8 mouse cellular contexts compared by ENCODE assay signal in genomic region chr17:24454218-24454755, GRCm38 (mm10). TPM values are rescaled to one million over a fixed set of nuclear protein-coding genes. Genes with fewer than 3 reads are reported as not detected.
DNase-seq lines count a peak whose midpoint lies in the region; ATAC-seq and TF ChIP-seq lines count a peak whose summit lies in the region.

No protein-coding gene starts in this region.

- no peak for TF ChIP-seq CTCF in heart, postnatal 0 days (IDR thresholded peaks at IDR 0.05; ENCODE audit: low read depth)
- no peak for TF ChIP-seq CTCF in MEL (IDR thresholded peaks at IDR 0.05 in 2 of 3, conservative IDR thresholded peaks at IDR 0.05 in 1 of 3; ENCODE audit: control insufficient read depth in 1 of 3, insufficient read depth in 1 of 3, low read depth in 2 of 3, low read length in 3 of 3, poor library complexity in 1 of 3, severe bottlenecking in 1 of 3)

- ATAC-seq in heart, postnatal 0 days (ENCODE audit: insufficient read depth, low read depth): no peak
- no peak; the same call in 1 of the 2 replicates for ATAC-seq in hindbrain, embryonic 11.5 days (ENCODE audit: low FRiP score)
- ATAC-seq in midbrain, embryonic 12.5 days (ENCODE audit: low FRiP score, low read depth): no peak

- DNase-seq in heart, postnatal 0 days (ENCODE audit: low spot score): no peak
- no peak for DNase-seq in heart, adult 8-10 months (ENCODE audit: low spot score)
- no peak for DNase-seq in MEL (ENCODE audit: low read depth, low spot score)
- DNase-seq in hindbrain, embryonic 11.5 days (ENCODE audit: low spot score): no peak
- no peak for DNase-seq in embryo, embryonic 11 days
- no peak for DNase-seq in kidney, postnatal 14 days
- DNase-seq in retina, postnatal 1 day: no peak

- peak overlapping the region; percentile 97 for H3K27ac ChIP-seq in heart, postnatal 0 days (ENCODE audit: low read depth)
- peak overlapping the region; percentile 91 for H3K27ac ChIP-seq in MEL (ENCODE audit: control insufficient read depth, low read depth, low read length)
- peak overlapping the region; percentile 86 for H3K27ac ChIP-seq in hindbrain, embryonic 11.5 days (ENCODE audit: low read depth, low read length)
- peak overlapping the region; percentile 90 for H3K27ac ChIP-seq in midbrain, embryonic 12.5 days (replicated peaks)

- no peak; a peak in 1 of 4 replicates for TF ChIP-seq POLR2A in MEL (IDR thresholded peaks at IDR 0.05; ENCODE audit: control insufficient read depth in 1 of 2, insufficient read depth in 1 of 2, low read depth in 1 of 2, low read length in 2 of 2, poor library complexity in 1 of 2)

- no peaks in the 10 kb centered on the region for H3K27me3 ChIP-seq in heart, postnatal 0 days (ENCODE audit: control insufficient read depth, insufficient read depth, low read length)
- H3K27me3 ChIP-seq in MEL (ENCODE audit: control insufficient read depth in 1 of 2, insufficient read depth in 2 of 2, low read length in 2 of 2): no peaks in the 10 kb centered on the region
- H3K27me3 ChIP-seq in hindbrain, embryonic 11.5 days (ENCODE audit: control insufficient read depth, insufficient read depth, low read length): no peaks in the 10 kb centered on the region
- H3K27me3 ChIP-seq in midbrain, embryonic 12.5 days: no peaks in the 10 kb centered on the region

- peaks cover 21% of the 10 kb centered on the region for H3K36me3 ChIP-seq in heart, postnatal 0 days (replicated peaks; ENCODE audit: control insufficient read depth, insufficient read depth, low read length)
- H3K36me3 ChIP-seq in MEL (ENCODE audit: control insufficient read depth in 1 of 2, insufficient read depth in 2 of 2, low read length in 2 of 2): peaks cover 0 to 17% of the 10 kb centered on the region in 2 experiments
- no peaks in the 10 kb centered on the region for H3K36me3 ChIP-seq in hindbrain, embryonic 11.5 days (ENCODE audit: control insufficient read depth, insufficient read depth, low read length)
- H3K36me3 ChIP-seq in midbrain, embryonic 12.5 days: peaks cover 22% of the 10 kb centered on the region

- no peak for TF ChIP-seq EP300 in heart, postnatal 0 days (IDR thresholded peaks at IDR 0.05; ENCODE audit: low read depth)
- TF ChIP-seq EP300 in MEL (IDR thresholded peaks at IDR 0.05; ENCODE audit: low read depth in 1 of 2, low read length in 2 of 2): no peak

- no peak for TF ChIP-seq RAD21 in MEL (IDR thresholded peaks at IDR 0.05; ENCODE audit: low read depth, low read length)

- peak overlapping the region; percentile 85 for H3K4me3 ChIP-seq in heart, postnatal 0 days (ENCODE audit: low read depth, low read length)
- H3K4me3 ChIP-seq in MEL (ENCODE audit: control insufficient read depth in 1 of 2, insufficient read depth in 1 of 2, low read depth in 2 of 2, low read length in 2 of 2): peak overlapping the region; percentile 59 to 90
- H3K4me3 ChIP-seq in hindbrain, embryonic 11.5 days (ENCODE audit: low read depth, low read length): peak overlapping the region; percentile 90
- peak overlapping the region; percentile 83 for H3K4me3 ChIP-seq in midbrain, embryonic 12.5 days

- H3K4me2 ChIP-seq in heart, postnatal 0 days (ENCODE audit: low read depth, low read length): peak overlapping the region; percentile 69
- H3K4me2 ChIP-seq in hindbrain, embryonic 11.5 days (replicated peaks; ENCODE audit: low read depth, low read length): peak overlapping the region; percentile 80
- peak overlapping the region; percentile 67 for H3K4me2 ChIP-seq in midbrain, embryonic 12.5 days (replicated peaks)

- WGBS in heart, postnatal 0 days: 4% methylated on average over 14 of the region's 14 CpGs
- 13% methylated on average over 14 of the region's 14 CpGs for WGBS in hindbrain, embryonic 11.5 days
- WGBS in midbrain, embryonic 12.5 days: 10% methylated on average over 14 of the region's 14 CpGs

- peaks cover 18% of the 10 kb centered on the region for H3K79me2 ChIP-seq in MEL (ENCODE audit: control insufficient read depth, insufficient read depth, low read length, poor library complexity)

- H3K9ac ChIP-seq in heart, postnatal 0 days (replicated peaks; ENCODE audit: low read depth, low read length): peak overlapping the region; percentile 93
- H3K9ac ChIP-seq in MEL (ENCODE audit: control insufficient read depth, low read depth, low read length, poor library complexity, severe bottlenecking): peak overlapping the region; percentile 68
- peak overlapping the region; percentile 90 for H3K9ac ChIP-seq in hindbrain, embryonic 11.5 days (ENCODE audit: low read depth, low read length)
- peak overlapping the region; percentile 89 for H3K9ac ChIP-seq in midbrain, embryonic 12.5 days (replicated peaks)

- H3K9me3 ChIP-seq in heart, postnatal 0 days (replicated peaks; ENCODE audit: control insufficient read depth, low read length): no peaks in the 10 kb centered on the region
- H3K9me3 ChIP-seq in MEL (replicated peaks; ENCODE audit: insufficient read depth, low read length): no peaks in the 10 kb centered on the region
- no peaks in the 10 kb centered on the region for H3K9me3 ChIP-seq in hindbrain, embryonic 11.5 days (ENCODE audit: control insufficient read depth, low read length)
- no peaks in the 10 kb centered on the region for H3K9me3 ChIP-seq in midbrain, embryonic 12.5 days

- peaks cover 18% of the 10 kb centered on the region for H3K4me1 ChIP-seq in heart, postnatal 0 days (ENCODE audit: control insufficient read depth, insufficient read depth)
- H3K4me1 ChIP-seq in MEL (ENCODE audit: control insufficient read depth in 1 of 2, insufficient read depth in 2 of 2, low read length in 2 of 2): peaks cover 7 to 12% of the 10 kb centered on the region in 2 experiments
- H3K4me1 ChIP-seq in hindbrain, embryonic 11.5 days (replicated peaks; ENCODE audit: control insufficient read depth, insufficient read depth, low read length): 0 out of 2 replicates have a peak, but pooled peaks cover 2% of the 10 kb centered on the region
- H3K4me1 ChIP-seq in midbrain, embryonic 12.5 days: peaks cover 12% of the 10 kb centered on the region

TF ChIP-seq in MEL, 35 proteins besides CTCF, POLR2A, EP300 and RAD21 (continues in another document):
- TF ChIP-seq KAT2A (conservative IDR thresholded peaks at IDR 0.05; ENCODE audit: low read depth, low read length) (no peak), MXI1 (IDR thresholded peaks at IDR 0.05; ENCODE audit: low read depth, low read length) (0 out of 2 replicates have a peak, but pooled peaks have one; percentile 3)

RNA-seq across cellular contexts. Expression of gene Dnase1l2, which starts 11.4 kb away (rescaled TPM):
- total RNA-seq in heart, postnatal 0 days (2014; rRNA removed; ENCODE audit: low replicate concordance): 1.9 and 4.5 TPM in 2 replicates
- polyA plus RNA-seq in heart, postnatal 0 days (2015; fragmentation: Nextera tagmentation; extraction: Ambion mirVana): 0.36 and 0.44 TPM in 2 replicates
- 1 to 10 TPM in 3 of 4 experiments, under 1 TPM in 1; 0.91 to 1.4 (median 1.1) TPM for total RNA-seq in heart, adult 8-10 months (2022)
- total RNA-seq in MEL (2012; rRNA removed): 0.49 and 0.62 TPM in 2 replicates
- 1 to 10 TPM in 1 of 2 experiments, not detected in 1; 1.8 TPM for polyA plus RNA-seq in MEL (2012; ENCODE audit: insufficient read depth in 1 of 2, insufficient read length in 2 of 2, low read depth in 1 of 2, low replicate concordance in 2 of 2, missing spikeins in 1 of 2)
- 2.6 and 3.2 TPM in 2 replicates for polyA plus RNA-seq in hindbrain, embryonic 11.5 days (2014; fragmentation: Nextera tagmentation; extraction: Ambion mirVana)
- polyA plus RNA-seq in midbrain, embryonic 12.5 days (2016; fragmentation: Nextera tagmentation; extraction: Ambion mirVana): 5.3 and 5.5 TPM in 2 replicates

RNA-seq across cellular contexts. Expression of gene E4f1, which starts 15.8 kb away (rescaled TPM):
- total RNA-seq in heart, postnatal 0 days (2014; rRNA removed; ENCODE audit: low replicate concordance): 19.6 and 20.6 TPM in 2 replicates
- polyA plus RNA-seq in heart, postnatal 0 days (2015; fragmentation: Nextera tagmentation; extraction: Ambion mirVana): 14.0 and 17.8 TPM in 2 replicates
- total RNA-seq in heart, adult 8-10 months (2022): 10 to 100 TPM; 11.2 to 14.7 (median 11.9) TPM
- total RNA-seq in MEL (2012; rRNA removed): 24.3 and 26.0 TPM in 2 replicates
- polyA plus RNA-seq in MEL (2012; ENCODE audit: insufficient read depth in 1 of 2, insufficient read length in 2 of 2, low read depth in 1 of 2, low replicate concordance in 2 of 2, missing spikeins in 1 of 2): 10 to 100 TPM in 1 of 2 experiments, not detected in 1; 37.1 TPM
- polyA plus RNA-seq in hindbrain, embryonic 11.5 days (2014; fragmentation: Nextera tagmentation; extraction: Ambion mirVana): 17.5 and 19.9 TPM in 2 replicates
- 36.5 and 41.9 TPM in 2 replicates for polyA plus RNA-seq in midbrain, embryonic 12.5 days (2016; fragmentation: Nextera tagmentation; extraction: Ambion mirVana)

RNA-seq across cellular contexts. Expression of gene Pgp, which starts 15.9 kb away (rescaled TPM):
- total RNA-seq in heart, postnatal 0 days (2014; rRNA removed; ENCODE audit: low replicate concordance): 48.4 and 62.3 TPM in 2 replicates
- 65.8 and 70.6 TPM in 2 replicates for polyA plus RNA-seq in heart, postnatal 0 days (2015; fragmentation: Nextera tagmentation; extraction: Ambion mirVana)
- total RNA-seq in heart, adult 8-10 months (2022): 10 to 100 TPM; 39.9 to 44.4 (median 41.4) TPM
- 16.6 and 19.3 TPM in 2 replicates for total RNA-seq in MEL (2012; rRNA removed)
- 10 to 100 TPM in 1 of 2 experiments, not detected in 1; 55.0 TPM for polyA plus RNA-seq in MEL (2012; ENCODE audit: insufficient read depth in 1 of 2, insufficient read length in 2 of 2, low read depth in 1 of 2, low replicate concordance in 2 of 2, missing spikeins in 1 of 2)
- 60.1 and 64.6 TPM in 2 replicates for polyA plus RNA-seq in hindbrain, embryonic 11.5 days (2014; fragmentation: Nextera tagmentation; extraction: Ambion mirVana)
- 60.0 TPM in 2 replicates for polyA plus RNA-seq in midbrain, embryonic 12.5 days (2016; fragmentation: Nextera tagmentation; extraction: Ambion mirVana)

RNA-seq across cellular contexts. Expression of gene Bricd5, which starts 19.4 kb away (rescaled TPM):
- total RNA-seq in heart, postnatal 0 days (2014; rRNA removed; ENCODE audit: low replicate concordance): not detected in 2 replicates
- polyA plus RNA-seq in heart, postnatal 0 days (2015; fragmentation: Nextera tagmentation; extraction: Ambion mirVana): not detected in 2 replicates
- under 1 TPM in 2 of 4 experiments, not detected in 2; 0.28 to 0.31 TPM for total RNA-seq in heart, adult 8-10 months (2022)
- 1.1 and 2.0 TPM in 2 replicates for total RNA-seq in MEL (2012; rRNA removed)
- under 1 TPM in 1 of 2 experiments, not detected in 1; 0.82 TPM for polyA plus RNA-seq in MEL (2012; ENCODE audit: insufficient read depth in 1 of 2, insufficient read length in 2 of 2, low read depth in 1 of 2, low replicate concordance in 2 of 2, missing spikeins in 1 of 2)
- 0.86 and 1.8 TPM in 2 replicates for polyA plus RNA-seq in hindbrain, embryonic 11.5 days (2014; fragmentation: Nextera tagmentation; extraction: Ambion mirVana)
- polyA plus RNA-seq in midbrain, embryonic 12.5 days (2016; fragmentation: Nextera tagmentation; extraction: Ambion mirVana): 0.34 TPM in 1 of 2 replicates, not detected in the other

RNA-seq across cellular contexts. Expression of gene Mlst8, which starts 24.6 kb away (rescaled TPM):
- total RNA-seq in heart, postnatal 0 days (2014; rRNA removed; ENCODE audit: low replicate concordance): 12.4 and 44.9 TPM in 2 replicates
- 10.1 and 11.5 TPM in 2 replicates for polyA plus RNA-seq in heart, postnatal 0 days (2015; fragmentation: Nextera tagmentation; extraction: Ambion mirVana)
- 10 to 100 TPM; 10.5 to 11.8 (median 11.0) TPM for total RNA-seq in heart, adult 8-10 months (2022)
- total RNA-seq in MEL (2012; rRNA removed): 28.5 and 35.4 TPM in 2 replicates
- 10 to 100 TPM in 1 of 2 experiments, not detected in 1; 57.3 TPM for polyA plus RNA-seq in MEL (2012; ENCODE audit: insufficient read depth in 1 of 2, insufficient read length in 2 of 2, low read depth in 1 of 2, low replicate concordance in 2 of 2, missing spikeins in 1 of 2)
- 27.8 and 37.7 TPM in 2 replicates for polyA plus RNA-seq in hindbrain, embryonic 11.5 days (2014; fragmentation: Nextera tagmentation; extraction: Ambion mirVana)
- 37.0 TPM in 2 replicates for polyA plus RNA-seq in midbrain, embryonic 12.5 days (2016; fragmentation: Nextera tagmentation; extraction: Ambion mirVana)
